Mouse (Mus musculus): ENCODE data around the gene Chst3.

DNA sequence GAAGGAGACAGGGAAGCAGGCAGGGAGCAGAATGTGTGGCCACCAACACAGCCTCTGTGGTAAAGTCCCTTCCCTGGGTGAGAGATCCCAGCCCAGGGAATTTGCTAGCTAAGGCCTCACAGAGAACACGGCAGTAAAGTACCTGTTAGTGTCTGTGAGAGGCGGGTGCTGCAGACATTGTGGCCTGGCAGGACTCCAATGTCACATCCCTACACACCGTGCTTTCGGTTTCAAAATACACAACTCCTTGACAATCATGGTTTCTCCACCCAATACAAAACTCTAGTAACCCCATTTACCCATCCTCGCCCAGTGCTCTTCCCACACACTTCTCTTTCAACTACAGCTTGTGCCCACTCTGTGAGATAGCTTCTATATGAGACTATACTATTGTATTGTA is 80.4 kb downstream of the Chst3 start:
- TF ChIP-seq CTCF (IDR thresholded peaks at IDR 0.05; ENCODE audit: low read depth), result no peak
- TF ChIP-seq EP300 (IDR thresholded peaks at IDR 0.05; ENCODE audit: low read depth), result no peak

Data from heart, postnatal 0 days (tissue).